Mouse (Mus musculus): ENCODE data around the gene Nr2c2. TPM values are rescaled to one million over a fixed set of nuclear protein-coding genes. Genes with fewer than 3 reads are reported as not detected.

The Nr2c2 gene
- total RNA-seq, 2 experiments from 2014 or later: 20.4 to 24.0 TPM

DNA sequence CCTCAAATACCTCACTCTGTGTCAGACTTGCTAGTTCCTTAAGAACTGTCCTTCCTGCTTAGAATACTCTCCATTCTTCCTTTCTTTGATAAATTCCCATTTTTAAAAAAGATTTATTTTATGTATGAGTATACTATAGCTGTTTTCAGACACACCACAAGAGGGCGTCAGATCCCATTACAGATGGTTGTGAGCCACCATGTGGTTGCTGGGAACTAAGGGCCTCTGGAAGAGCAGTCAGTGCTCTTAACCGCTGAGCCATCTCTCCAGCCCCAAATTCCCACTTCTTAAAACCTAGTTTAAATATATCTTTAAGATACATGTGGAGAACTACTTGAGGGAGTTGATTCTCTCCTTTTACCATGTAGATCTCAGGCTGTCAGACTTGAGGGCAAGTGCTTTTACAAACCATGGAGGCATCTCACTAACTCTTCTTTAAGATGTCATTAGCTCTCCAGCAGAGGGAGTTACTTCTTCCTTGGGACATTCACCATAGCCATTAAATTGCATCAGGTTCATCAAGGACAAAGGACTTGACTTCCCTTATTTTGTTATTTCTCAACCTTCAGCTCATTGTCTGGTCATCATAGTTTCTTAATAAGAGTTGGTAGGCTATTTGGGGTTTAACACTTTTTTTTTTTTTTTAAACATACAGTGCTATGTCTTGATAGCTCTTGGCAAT lies 9.6 kb downstream of the Nr2c2 start:
- no peak for DNase-seq
- intact Hi-C loops (cut with DNase I; ENCODE audit: low total_unique reads): loop anchor here (10.0 kb wide), 1 partner anchor 54 kb away; no protein-coding TSS in a partner anchor

DNA sequence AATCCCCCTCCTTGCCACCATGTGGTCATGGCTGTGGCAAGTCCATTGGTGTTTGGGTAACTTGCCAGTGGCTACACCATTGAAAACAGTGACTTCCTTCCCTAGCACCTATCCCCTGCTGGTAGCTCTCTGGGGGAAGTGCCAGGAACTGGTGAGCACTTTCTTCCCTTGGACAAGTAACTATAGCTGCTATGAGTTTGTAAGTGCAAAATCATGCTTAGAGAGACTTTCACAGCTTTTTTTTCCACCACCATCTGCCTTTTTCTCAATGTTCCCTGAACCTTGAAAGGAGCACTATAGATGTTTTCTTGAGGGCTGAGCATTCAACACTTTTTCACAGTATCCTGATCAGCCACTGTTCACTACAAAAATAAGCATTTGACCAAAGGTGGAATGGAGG lies 33.4 kb downstream of the Nr2c2 start:
- intact Hi-C loops (cut with DNase I; ENCODE audit: low total_unique reads): no loop called here
- no peak for DNase-seq

DNA sequence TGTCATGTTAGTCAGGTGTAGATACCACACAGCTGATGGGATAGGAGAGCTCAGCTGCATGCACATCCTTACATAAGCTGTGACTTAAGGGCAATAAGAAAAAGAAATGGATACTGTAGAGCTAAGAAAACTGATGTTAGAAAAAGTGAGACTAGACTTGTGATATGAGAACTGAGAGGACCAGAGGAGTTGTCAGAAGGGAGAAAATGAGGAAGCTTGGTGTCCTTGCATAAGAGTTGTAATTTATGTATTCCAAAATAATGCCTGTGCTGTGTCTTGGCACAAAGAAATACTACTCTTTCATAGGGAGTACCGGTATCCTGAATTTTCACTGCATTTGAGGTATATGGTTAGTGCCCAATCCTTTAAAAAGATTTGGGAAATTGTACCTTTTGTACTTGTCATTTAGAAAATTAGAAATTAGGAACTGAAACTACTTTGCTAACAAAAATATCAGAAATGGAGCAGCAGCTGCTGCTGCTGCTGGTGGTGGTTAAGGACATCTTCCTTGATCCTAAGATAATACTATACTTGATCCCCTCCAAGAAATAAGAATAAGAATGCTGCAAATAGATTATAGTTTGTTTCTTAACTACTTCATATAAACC lies 35.8 kb downstream of the Nr2c2 start:
- DNase-seq: no peak
- intact Hi-C loops (cut with DNase I; ENCODE audit: low total_unique reads): no loop called here

DNA sequence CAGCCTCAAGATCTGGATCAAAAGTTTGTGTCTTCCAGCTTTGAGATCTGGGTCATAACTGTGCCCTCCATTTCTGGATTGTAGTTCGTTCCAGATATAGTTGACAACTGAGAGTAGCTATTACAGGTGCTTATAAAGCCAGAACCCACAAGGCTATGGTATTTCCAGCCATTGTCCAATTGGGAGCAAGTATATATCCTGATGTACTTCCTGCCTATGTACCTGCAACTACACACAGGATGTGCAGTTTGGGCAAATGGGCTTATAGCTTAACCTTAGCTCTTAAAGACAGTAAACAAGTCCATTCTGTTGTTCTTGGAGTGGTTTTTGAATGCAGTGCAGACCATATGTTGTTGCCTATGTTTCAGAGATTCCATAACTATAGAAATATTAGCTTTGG lies 40.3 kb downstream of the Nr2c2 start:
- intact Hi-C loops (cut with DNase I; ENCODE audit: low total_unique reads): no loop called here
- DNase-seq: no peak

DNA sequence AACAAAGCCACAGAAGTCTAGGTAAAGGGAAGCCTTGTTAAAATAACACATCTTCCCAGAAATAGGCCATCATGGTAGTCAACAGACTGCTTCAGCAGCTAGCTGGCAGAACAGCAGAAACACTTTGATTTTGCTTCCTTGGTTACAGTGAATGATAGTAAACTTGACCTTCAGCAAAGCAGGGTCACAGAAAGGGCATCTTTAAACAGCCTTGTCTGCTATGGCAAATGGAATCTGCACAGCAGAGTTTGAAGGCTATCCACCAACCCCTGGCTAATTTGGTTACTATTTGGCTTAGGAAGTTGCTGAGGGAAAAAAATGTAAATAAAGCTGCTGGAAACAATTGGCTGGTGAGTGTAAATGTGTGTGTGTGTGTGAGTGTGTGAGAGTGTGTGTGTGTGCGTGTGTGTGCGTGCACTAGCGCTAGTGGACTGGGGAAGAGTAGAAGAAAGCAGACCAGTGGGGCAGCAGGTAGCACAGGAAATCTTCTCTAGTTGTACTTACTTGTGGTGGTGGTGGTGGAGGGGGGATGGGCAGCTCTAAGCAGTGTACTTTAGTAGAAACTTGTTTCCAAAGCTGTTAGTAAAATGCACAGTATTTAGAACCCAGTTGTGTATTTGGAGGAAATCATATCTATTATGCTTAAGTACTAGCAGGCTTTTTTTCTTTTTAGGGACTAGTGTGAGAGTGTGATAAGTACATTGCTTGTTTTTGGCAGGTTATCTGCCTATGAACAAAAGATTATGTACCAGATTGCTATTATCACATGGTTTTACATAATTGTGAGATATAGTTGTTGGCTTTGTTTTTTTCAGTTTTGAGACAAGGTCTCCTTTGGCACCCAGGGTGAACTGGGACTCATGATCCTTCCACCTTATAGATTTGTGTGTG lies 41.1 kb downstream of the Nr2c2 start:
- no peak for DNase-seq
- intact Hi-C loops (cut with DNase I; ENCODE audit: low total_unique reads): no loop called here

DNA sequence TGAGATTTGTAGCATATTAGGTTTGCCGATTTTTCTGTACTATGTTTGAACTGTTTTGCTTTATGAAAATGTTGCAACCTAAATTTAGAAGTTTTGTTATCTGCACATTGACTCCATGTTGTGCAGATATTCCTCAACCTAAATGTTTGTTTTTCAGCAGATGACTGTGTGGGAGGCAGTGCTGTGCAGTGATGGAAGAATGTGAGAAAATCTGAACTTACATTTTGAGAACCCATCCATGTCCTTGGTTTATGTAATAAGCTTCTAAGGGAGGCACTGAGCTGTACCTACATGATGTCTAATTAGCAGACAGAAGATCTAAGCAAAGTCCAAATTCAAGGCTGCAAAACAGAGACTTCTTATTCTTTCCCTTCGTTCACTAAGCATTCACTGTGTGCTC lies 42.4 kb downstream of the Nr2c2 start:
- DNase-seq: no peak
- intact Hi-C loops (cut with DNase I; ENCODE audit: low total_unique reads): no loop called here

DNA sequence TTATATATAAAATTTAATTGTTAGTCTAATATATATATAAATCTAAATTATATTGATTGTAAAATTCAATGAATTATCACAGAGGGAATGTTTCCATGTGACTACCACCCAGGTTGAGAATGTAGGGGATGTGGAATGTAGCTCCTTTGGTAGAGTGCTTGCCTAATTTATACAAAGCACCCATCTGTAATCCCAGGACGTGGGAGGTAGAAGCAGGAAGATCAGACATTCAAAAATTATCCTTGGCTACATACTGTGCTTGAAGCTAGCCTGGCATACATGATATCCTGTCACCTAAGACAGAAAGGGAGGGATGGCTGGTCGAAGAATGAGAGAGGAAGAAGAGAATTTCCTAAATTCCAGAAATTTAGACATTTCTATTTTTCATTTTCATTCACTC lies 45.2 kb downstream of the Nr2c2 start:
- intact Hi-C loops (cut with DNase I; ENCODE audit: low total_unique reads): no loop called here

DNA sequence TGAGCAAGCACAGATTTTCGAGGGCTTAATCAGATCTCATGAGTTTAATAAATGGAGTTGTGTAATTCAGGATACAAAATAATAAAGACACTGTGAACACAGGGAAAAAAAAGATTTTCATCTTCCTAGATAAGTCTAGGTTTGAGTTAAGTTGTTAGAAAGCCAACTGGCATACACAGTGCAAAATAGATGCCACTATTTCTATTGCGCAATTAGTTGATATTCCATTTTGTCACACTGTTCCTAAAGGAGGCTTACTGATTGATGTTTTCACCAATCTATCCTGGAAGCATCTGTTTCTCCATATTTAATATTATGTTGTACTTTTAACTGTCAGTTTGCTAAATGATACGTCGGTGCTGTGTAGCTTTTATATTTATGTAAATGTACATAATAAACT lies 54.7 kb downstream of the Nr2c2 start:
- intact Hi-C loops (cut with DNase I; ENCODE audit: low total_unique reads): no loop called here

More for the DNA sequence above, 45.2 kb downstream of the Nr2c2 start:
- DNase-seq: no peak

DNA sequence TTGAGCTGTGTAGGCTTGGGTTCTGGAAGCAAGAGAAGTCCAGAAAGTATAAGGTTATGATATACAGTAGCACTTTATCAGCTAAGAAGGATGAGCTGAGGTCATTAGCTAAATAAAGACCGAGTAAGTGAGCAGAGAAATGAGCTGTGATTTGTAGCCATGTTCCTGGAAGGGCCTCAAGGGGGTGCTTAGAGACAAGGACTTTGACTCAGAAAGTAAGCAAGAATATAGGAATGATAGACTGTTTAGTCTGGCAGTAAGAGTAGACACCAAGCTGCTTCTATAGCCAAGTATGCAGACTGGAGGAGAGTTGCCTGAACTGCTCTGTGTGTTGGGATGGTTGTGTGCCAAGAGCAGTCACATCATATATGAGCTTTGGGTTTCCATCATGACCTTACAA lies 62.6 kb downstream of the Nr2c2 start:
- no peak for DNase-seq
- intact Hi-C loops (cut with DNase I; ENCODE audit: low total_unique reads): loop anchor here (10.0 kb wide), 1 partner anchor 49 kb away; no protein-coding TSS in a partner anchor

More for the DNA sequence above, 54.7 kb downstream of the Nr2c2 start:
- DNase-seq: no peak

DNA sequence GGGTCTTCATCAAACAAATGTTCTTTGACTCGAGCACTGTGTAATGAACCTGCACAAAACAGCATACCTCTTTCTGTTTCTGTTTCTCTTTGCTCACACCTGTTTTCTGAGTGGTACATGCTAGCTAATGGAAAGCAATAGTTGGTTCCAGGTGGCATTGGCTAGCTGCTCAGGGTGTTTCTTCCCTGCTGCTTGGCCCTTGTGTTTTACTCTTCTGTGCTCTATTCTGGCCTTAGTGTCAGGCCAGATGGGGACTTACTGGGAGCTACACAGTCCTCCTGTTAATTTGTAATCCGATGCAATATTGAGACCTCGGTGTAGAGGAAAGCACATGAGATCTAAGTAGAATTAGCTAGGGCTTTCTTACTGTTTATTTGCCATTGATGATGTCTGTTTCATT lies 67.6 kb downstream of the Nr2c2 start:
- no peak for DNase-seq
- intact Hi-C loops (cut with DNase I; ENCODE audit: low total_unique reads): loop anchor here (10.0 kb wide), 1 partner anchor 54 kb away; no protein-coding TSS in a partner anchor

DNA sequence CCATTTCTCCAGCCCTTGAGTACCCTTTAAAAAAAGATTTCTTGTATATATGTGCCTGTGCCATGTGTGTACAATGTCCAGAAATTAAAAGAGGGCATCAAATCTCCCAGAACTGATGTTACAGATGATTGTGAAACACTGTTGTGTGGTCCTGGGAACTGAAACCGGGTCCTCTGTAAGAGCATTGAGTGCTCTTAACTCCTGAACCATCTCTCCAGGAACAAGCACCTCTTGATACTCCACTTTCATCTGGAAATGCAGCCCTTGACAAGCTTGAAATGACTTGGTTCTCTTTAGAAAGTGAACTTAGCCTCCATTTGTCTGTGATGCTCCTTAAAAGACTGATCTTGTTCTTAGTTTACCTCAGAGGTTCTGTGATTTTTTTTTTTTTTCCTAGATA lies 71.5 kb downstream of the Nr2c2 start:
- no peak for DNase-seq
- intact Hi-C loops (cut with DNase I; ENCODE audit: low total_unique reads): no loop called here

DNA sequence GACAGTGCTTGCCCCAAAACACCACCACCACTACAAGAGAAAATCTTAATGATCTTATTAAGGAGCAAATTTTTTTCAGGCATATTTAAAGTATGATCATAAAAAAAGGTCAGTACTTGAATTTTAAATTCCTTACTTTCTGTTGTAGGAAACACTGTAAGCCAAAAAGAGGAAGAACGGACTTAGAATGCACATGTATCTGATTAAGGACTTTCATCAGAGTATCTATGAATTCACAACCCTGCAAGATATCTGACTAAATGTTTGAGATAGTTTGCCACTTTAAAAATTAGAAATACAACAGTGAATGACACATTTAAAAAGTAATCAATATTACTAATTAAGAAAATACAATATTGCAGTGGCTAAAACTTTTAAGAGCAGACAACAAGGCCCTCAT lies 85.3 kb downstream of the Nr2c2 start:
- intact Hi-C loops (cut with DNase I; ENCODE audit: low total_unique reads): no loop called here
- no peak for DNase-seq

DNA sequence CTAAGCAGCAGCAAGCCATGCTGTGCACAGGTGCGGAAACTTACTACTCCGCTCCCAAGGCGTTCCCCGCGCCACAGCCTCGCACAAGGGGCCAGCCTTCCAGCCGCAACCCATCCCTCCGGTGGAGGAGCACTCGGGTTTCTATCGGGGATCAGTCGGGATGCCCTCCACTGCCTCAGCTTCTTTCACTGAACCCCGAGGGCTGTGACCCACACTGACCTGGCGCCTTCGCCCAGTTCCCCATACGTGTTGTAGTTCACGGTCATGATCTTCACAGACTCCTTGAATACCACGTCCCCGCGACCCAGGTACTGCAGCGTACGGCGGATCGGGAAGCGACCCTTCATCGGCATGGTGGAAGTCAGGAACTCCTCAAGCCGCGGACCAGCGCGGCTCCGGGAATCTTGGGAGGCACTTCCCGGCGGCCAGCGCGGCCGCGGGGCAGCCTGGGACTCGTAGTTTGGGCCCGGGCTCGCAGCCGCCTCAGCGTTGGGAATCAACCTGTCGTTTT lies 92.5 kb downstream of the Nr2c2 start, which contains the start of gene Mrps25:
Mrps25 (minus strand) TSS at position 413 of the 511 bp plus-strand sequence.
- DNase-seq: peak; percentile 71
- intact Hi-C loops (cut with DNase I; ENCODE audit: low total_unique reads): no loop called here

DNA sequence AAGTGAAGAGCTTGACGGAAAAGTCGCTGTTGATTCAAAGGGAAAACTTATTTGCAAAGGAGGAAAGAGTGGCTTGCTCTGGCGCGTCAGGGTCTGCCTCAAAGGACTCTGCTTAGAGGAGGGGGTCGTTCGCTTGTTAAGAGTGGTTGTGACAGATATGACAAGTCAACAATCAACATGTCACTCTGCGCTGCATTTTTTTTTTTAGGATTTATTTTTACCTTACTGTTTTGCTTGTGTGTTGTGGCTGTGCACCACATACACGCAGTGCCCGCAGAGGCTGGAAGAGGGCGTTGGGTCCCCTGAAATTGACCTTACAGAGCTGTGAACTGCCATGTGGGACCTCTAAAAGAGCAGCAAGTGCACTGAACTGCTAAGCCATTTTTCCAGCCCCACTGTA lies 93.0 kb downstream of the Nr2c2 start:
- DNase-seq: no peak

DNA sequence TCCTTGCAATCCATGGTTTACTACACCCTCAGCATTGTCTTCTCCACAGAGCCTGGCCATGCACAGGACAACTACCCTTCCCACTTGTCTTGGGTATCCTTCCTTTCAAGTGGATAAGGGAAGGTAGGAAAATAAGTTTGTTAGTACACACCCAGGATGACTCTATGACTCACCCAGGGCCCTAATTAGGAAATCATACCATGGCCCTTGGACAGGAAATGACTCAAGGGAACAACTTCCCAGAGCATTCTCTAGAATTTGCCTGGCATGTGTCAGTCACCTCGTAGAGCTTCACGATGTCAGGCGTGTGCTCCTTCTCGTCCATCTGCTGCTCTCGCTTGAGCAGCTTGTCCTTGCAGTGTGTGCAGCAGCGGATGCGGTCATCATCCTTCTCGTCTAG lies 108.2 kb downstream of the Nr2c2 start:
- DNase-seq: no peak
- intact Hi-C loops (cut with DNase I; ENCODE audit: low total_unique reads): no loop called here

More for the DNA sequence above, 93.0 kb downstream of the Nr2c2 start:
- intact Hi-C loops (cut with DNase I; ENCODE audit: low total_unique reads): no loop called here

DNA sequence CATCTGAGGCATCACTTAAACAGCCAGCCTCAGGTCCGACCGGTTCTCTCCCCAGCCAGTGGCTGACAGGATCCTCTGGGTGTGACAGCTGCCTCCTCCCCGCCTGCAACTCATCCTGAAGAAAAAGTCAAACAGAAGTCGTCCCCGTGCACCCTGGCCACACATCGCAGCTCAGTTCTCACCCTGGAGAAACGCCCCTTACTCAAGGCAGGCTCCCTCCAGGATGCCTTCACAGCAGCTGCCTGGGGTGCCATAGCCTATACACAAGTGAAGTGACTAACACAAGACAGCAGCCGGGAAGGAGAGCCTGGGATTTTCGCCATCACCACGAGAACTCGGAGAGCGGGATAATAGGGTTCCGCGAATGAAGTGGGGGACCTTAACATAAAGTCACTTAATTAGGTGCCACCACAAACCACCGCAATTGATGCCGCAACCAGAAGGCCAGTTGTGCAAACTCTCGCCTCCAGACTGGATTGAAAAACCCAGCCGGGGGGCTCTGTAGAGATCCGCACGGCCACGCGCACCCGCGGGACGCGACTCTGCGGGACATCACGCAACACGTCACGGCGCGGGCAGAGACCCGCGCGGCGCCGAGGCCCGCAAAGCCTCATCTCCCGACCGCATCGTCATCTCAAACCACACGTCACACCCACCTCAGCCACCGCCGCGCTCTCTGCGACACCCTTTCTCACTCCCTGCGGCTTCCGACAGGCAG lies 123.0 kb downstream of the Nr2c2 start:
- intact Hi-C loops (cut with DNase I; ENCODE audit: low total_unique reads): no loop called here

DNA sequence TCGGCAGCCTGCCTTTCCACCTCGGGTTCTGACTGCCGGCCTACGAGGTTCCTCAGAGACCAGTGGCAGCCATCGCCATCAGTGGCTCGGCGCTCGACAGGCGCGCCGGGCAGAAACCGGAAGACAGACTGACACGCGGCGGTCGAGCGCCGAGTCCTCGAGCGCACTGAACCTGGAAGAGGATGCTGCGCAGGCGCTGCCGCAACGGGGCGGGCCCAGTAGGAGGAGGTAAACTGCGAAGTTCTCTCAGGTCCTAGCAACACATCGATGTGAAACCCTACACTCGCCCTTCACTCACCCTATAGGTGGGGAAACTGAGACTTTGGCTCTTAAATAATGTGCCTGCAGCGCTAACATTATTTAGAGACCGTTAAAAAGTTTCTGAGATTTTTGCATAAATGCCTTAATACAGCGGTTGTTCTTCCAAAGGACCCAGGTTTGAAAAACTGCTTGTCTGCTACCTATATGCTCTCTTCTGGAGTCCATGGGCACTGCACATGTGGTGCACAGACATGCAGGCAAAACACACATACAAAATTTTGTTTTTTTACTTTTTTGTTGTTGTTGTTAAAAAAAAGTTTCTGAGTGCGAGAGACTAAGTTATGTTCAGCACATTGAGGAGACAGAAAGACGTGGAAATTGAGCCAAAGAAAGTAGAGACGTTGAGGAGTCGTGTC lies 123.7 kb downstream of the Nr2c2 start, which contains the start of gene Rbsn:
Rbsn (minus strand) TSS at position 153 of the 677 bp plus-strand sequence.
- intact Hi-C loops (cut with DNase I; ENCODE audit: low total_unique reads): no loop called here
- peak; percentile 93 for DNase-seq

More for the DNA sequence above, 123.0 kb downstream of the Nr2c2 start:
- DNase-seq: no peak

DNA sequence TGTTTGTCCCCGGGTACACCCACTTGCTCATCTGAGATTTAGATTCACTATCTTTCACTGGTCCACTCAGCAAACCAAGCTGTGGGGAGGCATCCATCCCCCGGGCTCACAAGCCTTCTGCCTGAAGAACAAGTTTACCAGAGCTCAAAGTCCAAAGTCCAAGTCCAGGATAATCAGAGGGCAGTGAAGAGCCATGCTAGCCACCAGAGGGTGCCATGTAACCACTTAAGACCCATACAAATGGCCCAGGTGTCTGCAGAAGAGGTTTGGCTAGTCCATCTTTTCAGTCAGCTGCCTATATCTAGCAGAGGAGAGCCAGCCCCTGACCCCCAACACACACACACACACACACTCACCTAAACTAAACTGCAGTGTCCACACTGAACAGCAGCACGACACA lies 128.3 kb downstream of the Nr2c2 start:
- peak; percentile 12 for DNase-seq
- intact Hi-C loops (cut with DNase I; ENCODE audit: low total_unique reads): no loop called here

DNA sequence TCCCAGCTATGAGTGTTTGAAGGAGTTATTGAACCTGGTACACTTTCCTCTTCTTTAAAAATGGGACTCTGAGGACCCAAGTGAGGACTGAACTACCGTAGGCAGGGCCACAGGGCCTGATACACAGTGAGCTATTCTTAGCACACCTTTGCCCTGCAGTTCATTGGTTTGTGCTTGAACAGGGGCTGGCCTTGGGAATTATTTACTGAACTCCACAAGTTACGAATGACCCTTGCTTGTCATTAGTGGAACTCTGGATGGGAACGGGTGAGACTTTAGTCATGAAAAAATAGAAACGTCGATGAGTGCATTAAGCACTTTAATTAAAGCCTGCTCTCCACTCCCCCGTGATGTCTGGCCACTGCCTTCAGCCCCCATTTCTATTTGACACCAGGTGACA lies 130.4 kb downstream of the Nr2c2 start:
- intact Hi-C loops (cut with DNase I; ENCODE audit: low total_unique reads): loop anchor here (2.0 kb wide), 1 partner anchor 45 kb away; no protein-coding TSS in a partner anchor
- DNase-seq: no peak

Data from gastrocnemius, postnatal 14 days (tissue).